Comparison of ENCODE assay signal across 17 mouse cellular contexts in the genomic region with DNA sequence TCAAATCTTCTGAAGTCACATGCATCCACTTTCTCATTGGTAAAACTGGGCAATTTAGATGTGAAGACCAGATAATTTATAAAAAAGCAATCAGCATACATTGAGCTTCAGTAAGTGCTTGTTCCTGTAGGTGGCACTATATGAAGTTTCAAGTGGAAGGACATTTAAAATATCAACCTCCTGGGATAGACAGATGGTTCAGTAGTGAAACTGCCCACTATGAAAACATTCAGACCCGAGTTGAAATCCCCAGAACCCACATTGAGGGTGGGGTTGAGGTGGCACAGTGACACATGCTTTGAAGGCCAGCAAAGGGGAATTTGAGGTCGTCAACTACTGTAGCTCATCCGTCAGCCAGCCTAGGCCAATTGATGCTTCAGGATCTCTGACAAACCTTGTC.
DNase-seq lines count a peak whose midpoint lies in the region; ATAC-seq and TF ChIP-seq lines count a peak whose summit lies in the region.
"Had no signal": no experiment of that assay in that cellular context is flagged by ENCODE, and none has a peak within 500 bp of the region (broad histone marks: within the 10 kb centered on the region; RNA-seq: fewer than 3 reads in every experiment).

No protein-coding gene starts in this region.

- no peak for TF ChIP-seq EP300 in heart, adult 2 months (IDR thresholded peaks at IDR 0.05; ENCODE audit: insufficient read depth, low read depth, low read length)
- no peak for TF ChIP-seq EP300 in MEL (IDR thresholded peaks at IDR 0.05; ENCODE audit: low read depth in 1 of 2, low read length in 2 of 2)

- ATAC-seq in erythroblast, adult 5-6 weeks (replicated peaks; ENCODE audit: low FRiP score, poor library complexity, severe bottlenecking): no peak
- ATAC-seq: forebrain, embryonic 13.5 days had no signal

- H3K27me3 ChIP-seq in heart, adult 2 months (ENCODE audit: control insufficient read depth, insufficient read depth, low read length): no peaks in the 10 kb centered on the region
- no peaks in the 10 kb centered on the region for H3K27me3 ChIP-seq in MEL (ENCODE audit: control insufficient read depth in 1 of 2, insufficient read depth in 2 of 2, low read length in 2 of 2)
- H3K27me3 ChIP-seq: forebrain, embryonic 13.5 days; megakaryocyte, embryonic 14.5 days; neural tube, embryonic 15.5 days had no signal

- no peaks in the 10 kb centered on the region for H3K4me1 ChIP-seq in heart, adult 2 months (ENCODE audit: control insufficient read depth, insufficient read depth, low read length)
- no peaks in the 10 kb centered on the region for H3K4me1 ChIP-seq in MEL (ENCODE audit: control insufficient read depth in 1 of 2, insufficient read depth in 2 of 2, low read length in 2 of 2)
- H3K4me1 ChIP-seq: heart, embryonic 10.5 days; megakaryocyte, embryonic 14.5 days; neural tube, embryonic 15.5 days had no signal

- DNase-seq in heart, adult 2 months: no peak
- DNase-seq in heart, postnatal 25 days (ENCODE audit: low spot score): no peak
- no peak for DNase-seq in layer of hippocampus, adult 2 months (ENCODE audit: low spot score in 2 of 2)
- DNase-seq in layer of hippocampus, postnatal 25 days (ENCODE audit: extremely low spot score in 1 of 2, low spot score in 1 of 2): no peak
- DNase-seq in 416B (ENCODE audit: low read depth) (peak; percentile 53), MEL (ENCODE audit: low read depth, low spot score) (no peak)
- DNase-seq: cerebellum, adult 18-20 months; gastrocnemius, postnatal 10 days; heart, postnatal 36 days; kidney, adult 11 months; lung, adult 18-20 months; thymus, postnatal 14 days had no signal

- no peak overlapping the region for H3K27ac ChIP-seq in heart, adult 2 months
- H3K27ac ChIP-seq in layer of hippocampus, adult 2 months: no peak overlapping the region
- H3K27ac ChIP-seq in MEL (ENCODE audit: control insufficient read depth, low read depth, low read length): no peak overlapping the region
- H3K27ac ChIP-seq: forebrain, embryonic 13.5 days; heart, embryonic 10.5 days; neural tube, embryonic 15.5 days had no signal

- no peak overlapping the region for H3K4me3 ChIP-seq in heart, adult 2 months
- H3K4me3 ChIP-seq in layer of hippocampus, adult 2 months: no peak overlapping the region
- no peak overlapping the region for H3K4me3 ChIP-seq in MEL (ENCODE audit: control insufficient read depth in 1 of 2, insufficient read depth in 1 of 2, low read depth in 2 of 2, low read length in 2 of 2)
- H3K4me3 ChIP-seq: forebrain, embryonic 13.5 days; heart, embryonic 10.5 days; megakaryocyte, embryonic 14.5 days; neural tube, embryonic 15.5 days had no signal

- TF ChIP-seq POLR2A in heart, adult 2 months (IDR thresholded peaks at IDR 0.05; ENCODE audit: insufficient read depth, low read depth, low read length): no peak
- no peak for TF ChIP-seq POLR2A in MEL (IDR thresholded peaks at IDR 0.05; ENCODE audit: control insufficient read depth in 1 of 2, insufficient read depth in 1 of 2, low read depth in 1 of 2, low read length in 2 of 2, poor library complexity in 1 of 2)

- H3K36me3 ChIP-seq in heart, adult 2 months (ENCODE audit: control insufficient read depth, insufficient read depth, low read length): no peaks in the 10 kb centered on the region
- H3K36me3 ChIP-seq in MEL (ENCODE audit: control insufficient read depth in 1 of 2, insufficient read depth in 2 of 2, low read length in 2 of 2): no peaks in the 10 kb centered on the region
- H3K36me3 ChIP-seq: heart, embryonic 10.5 days; neural tube, embryonic 15.5 days had no signal

- peak; percentile 51 for TF ChIP-seq CTCF in heart, adult 2 months (IDR thresholded peaks at IDR 0.05)
- peak; percentile 67 for TF ChIP-seq CTCF in layer of hippocampus, adult 2 months (conservative IDR thresholded peaks at IDR 0.05)
- TF ChIP-seq CTCF in MEL (IDR thresholded peaks at IDR 0.05 in 2 of 3, conservative IDR thresholded peaks at IDR 0.05 in 1 of 3; ENCODE audit: control insufficient read depth in 1 of 3, insufficient read depth in 1 of 3, low read depth in 2 of 3, low read length in 3 of 3, poor library complexity in 1 of 3, severe bottlenecking in 1 of 3): peak in 1 of 3 experiments; percentile 19; a peak in 2 of 6 replicates

- no peaks in the 10 kb centered on the region for H3K79me2 ChIP-seq in heart, adult 2 months (replicated peaks; ENCODE audit: control insufficient read depth, insufficient read depth, low read length)
- H3K79me2 ChIP-seq in MEL (ENCODE audit: control insufficient read depth, insufficient read depth, low read length, poor library complexity): no peaks in the 10 kb centered on the region

- 65% methylated on average over 3 of the region's 3 CpGs for WGBS in heart, adult 2 months

- H3K9me3 ChIP-seq in MEL (replicated peaks; ENCODE audit: insufficient read depth, low read length): no peaks in the 10 kb centered on the region
- H3K9me3 ChIP-seq: forebrain, embryonic 13.5 days; heart, embryonic 10.5 days; megakaryocyte, embryonic 14.5 days; neural tube, embryonic 15.5 days had no signal

- no peak overlapping the region for H3K9ac ChIP-seq in heart, adult 2 months (ENCODE audit: low read depth, low read length)
- no peak overlapping the region for H3K9ac ChIP-seq in MEL (ENCODE audit: control insufficient read depth, low read depth, low read length, poor library complexity, severe bottlenecking)
- H3K9ac ChIP-seq: forebrain, embryonic 13.5 days; neural tube, embryonic 15.5 days had no signal

- TF ChIP-seq RAD21 in MEL (IDR thresholded peaks at IDR 0.05; ENCODE audit: low read depth, low read length): peak; percentile 17

- intact Hi-C loops in heart, adult 2 months (cut with DNase I): loop anchor here (2.0 kb wide), 1 partner anchor 220 kb away; no protein-coding TSS in a partner anchor
- intact Hi-C loops in heart, postnatal 25 days (cut with DNase I): no loop called here

TF ChIP-seq in MEL, 35 proteins besides CTCF, POLR2A, EP300 and RAD21:
- no peak for TF ChIP-seq MXI1 (IDR thresholded peaks at IDR 0.05; ENCODE audit: low read depth, low read length)
- TF ChIP-seq SMC3 (IDR thresholded peaks at IDR 0.05; ENCODE audit: low read depth, low read length): peak; percentile 32
